15 mouse cellular contexts compared by ENCODE assay signal in genomic region chr1:162008208-162008607, GRCm38 (mm10). TPM values are rescaled to one million over a fixed set of nuclear protein-coding genes. Genes with fewer than 3 reads are reported as not detected.
A peak's percentile ranks its signal among the peaks of the same experiment; 100 is the strongest.
DNase-seq lines count a peak whose midpoint lies in the region; ATAC-seq and TF ChIP-seq lines count a peak whose summit lies in the region.
"Had no signal": no experiment of that assay in that cellular context is flagged by ENCODE, and none has a peak within 500 bp of the region (broad histone marks: within the 10 kb centered on the region; RNA-seq: fewer than 3 reads in every experiment).

No protein-coding gene starts in this region.

- DNase-seq in heart, postnatal 14 days = no peak
- DNase-seq in lung, postnatal 4 days = no peak
- DNase-seq in adrenal gland, adult 2 months = no peak
- DNase-seq: right cerebral cortex, postnatal 25 days had no signal

- H3K4me2 ChIP-seq in heart, embryonic 13.5 days = no peak overlapping the region
- H3K4me2 ChIP-seq in lung, embryonic 16.5 days (ENCODE audit: low read depth, low read length) = no peak overlapping the region
- no peak overlapping the region for H3K4me2 ChIP-seq in stomach, embryonic 14.5 days (replicated peaks; ENCODE audit: low read depth, low read length)
- H3K4me2 ChIP-seq: forebrain, embryonic 15.5 days; hindbrain, embryonic 15.5 days; liver, embryonic 12.5 days had no signal

- no peak for ATAC-seq in heart, embryonic 13.5 days (ENCODE audit: extremely low read depth, insufficient number of reproducible peaks, low FRiP score, low TSS enrichment)
- no peak for ATAC-seq in lung, embryonic 16.5 days (ENCODE audit: low read depth)
- ATAC-seq in stomach, embryonic 14.5 days (ENCODE audit: insufficient number of reproducible peaks, insufficient read depth, low FRiP score, low read depth) = no peak
- ATAC-seq in inflammation-experienced regulatory T-cells, adult 6 months = no peak
- ATAC-seq: forebrain, embryonic 15.5 days; liver, embryonic 12.5 days had no signal

- no peak for TF ChIP-seq CTCF in embryonic fibroblast, embryonic 13.5 days (IDR thresholded peaks at IDR 0.05; ENCODE audit: borderline replicate concordance, insufficient read depth, low read length)

- TF ChIP-seq POLR2A in embryonic fibroblast, embryonic 13.5 days (IDR thresholded peaks at IDR 0.05; ENCODE audit: low read depth, low read length) = no peak

- H3K9me3 ChIP-seq in heart, embryonic 13.5 days = no peaks in the 10 kb centered on the region
- H3K9me3 ChIP-seq in lung, embryonic 16.5 days (ENCODE audit: control insufficient read depth, low read length) = no peaks in the 10 kb centered on the region
- H3K9me3 ChIP-seq in stomach, embryonic 14.5 days (ENCODE audit: control insufficient read depth, low read depth, low read length) = no peaks in the 10 kb centered on the region
- H3K9me3 ChIP-seq: forebrain, embryonic 15.5 days; hindbrain, embryonic 15.5 days; liver, embryonic 12.5 days had no signal

- no peak overlapping the region for H3K9ac ChIP-seq in heart, embryonic 13.5 days
- H3K9ac ChIP-seq in lung, embryonic 16.5 days (ENCODE audit: low read length) = no peak overlapping the region
- no peak overlapping the region for H3K9ac ChIP-seq in stomach, embryonic 14.5 days (replicated peaks; ENCODE audit: low read depth, low read length)
- H3K9ac ChIP-seq: forebrain, embryonic 15.5 days; hindbrain, embryonic 15.5 days; liver, embryonic 12.5 days had no signal

- H3K4me1 ChIP-seq in heart, embryonic 13.5 days = peaks cover 60% of the 10 kb centered on the region
- H3K4me1 ChIP-seq in lung, embryonic 16.5 days (replicated peaks; ENCODE audit: control insufficient read depth, insufficient read depth, low read length) = peaks cover 30% of the 10 kb centered on the region
- H3K4me1 ChIP-seq in embryonic fibroblast, embryonic 13.5 days (ENCODE audit: control insufficient read depth, insufficient read depth, low read length) = peaks cover 21% of the 10 kb centered on the region
- H3K4me1 ChIP-seq in stomach, embryonic 14.5 days (ENCODE audit: control insufficient read depth, insufficient read depth, low read length) = peaks cover 35% of the 10 kb centered on the region
- H3K4me1 ChIP-seq: liver, embryonic 12.5 days had no signal

- no peaks in the 10 kb centered on the region for H3K27me3 ChIP-seq in heart, embryonic 13.5 days (replicated peaks)
- H3K27me3 ChIP-seq in lung, embryonic 16.5 days (ENCODE audit: control insufficient read depth, insufficient read depth, low read depth, low read length) = no peaks in the 10 kb centered on the region
- no peaks in the 10 kb centered on the region for H3K27me3 ChIP-seq in stomach, embryonic 14.5 days (ENCODE audit: control insufficient read depth, insufficient read depth, low read length)
- H3K27me3 ChIP-seq: CH12.LX; forebrain, embryonic 15.5 days; hindbrain, embryonic 15.5 days; liver, embryonic 12.5 days had no signal

- no peak overlapping the region for H3K4me3 ChIP-seq in heart, embryonic 13.5 days
- no peak overlapping the region for H3K4me3 ChIP-seq in lung, embryonic 16.5 days (ENCODE audit: low read length)
- no peak overlapping the region for H3K4me3 ChIP-seq in embryonic fibroblast, embryonic 13.5 days (ENCODE audit: insufficient read depth, low read length)
- no peak overlapping the region for H3K4me3 ChIP-seq in stomach, embryonic 14.5 days (ENCODE audit: low read depth, low read length)
- H3K4me3 ChIP-seq: forebrain, embryonic 15.5 days; hindbrain, embryonic 15.5 days; liver, embryonic 12.5 days had no signal

- intact Hi-C loops in heart, postnatal 14 days (cut with DNase I) = loop anchor here (2.0 to 10.0 kb wide), 3 partner anchors 33 to 209 kb away; no protein-coding TSS in a partner anchor

- no peaks in the 10 kb centered on the region for H3K36me3 ChIP-seq in heart, embryonic 13.5 days
- no peaks in the 10 kb centered on the region for H3K36me3 ChIP-seq in lung, embryonic 16.5 days (ENCODE audit: control insufficient read depth, insufficient read depth, low read length)
- H3K36me3 ChIP-seq in stomach, embryonic 14.5 days (ENCODE audit: control insufficient read depth, insufficient read depth, low read length) = no peaks in the 10 kb centered on the region
- H3K36me3 ChIP-seq: liver, embryonic 12.5 days had no signal

- H3K27ac ChIP-seq in heart, embryonic 13.5 days (replicated peaks) = peak overlapping the region; percentile 74
- H3K27ac ChIP-seq in lung, embryonic 16.5 days (ENCODE audit: low read length) = peak overlapping the region; percentile 68; the same call in 1 of the 2 replicates
- peak overlapping the region; percentile 99 for H3K27ac ChIP-seq in embryonic fibroblast, embryonic 13.5 days (ENCODE audit: insufficient read depth, low read length)
- peak overlapping the region; percentile 91 for H3K27ac ChIP-seq in stomach, embryonic 14.5 days (ENCODE audit: low read length)
- H3K27ac ChIP-seq: forebrain, embryonic 15.5 days; hindbrain, embryonic 15.5 days; liver, embryonic 12.5 days had no signal

- WGBS in heart, embryonic 13.5 days = 55% methylated on average over 4 of the region's 4 CpGs
- 69% methylated on average over 4 of the region's 4 CpGs for WGBS in lung, embryonic 16.5 days
- WGBS in stomach, embryonic 14.5 days = 41% methylated on average over 4 of the region's 4 CpGs

RNA-seq across cellular contexts. Expression of gene 4930558K02Rik, which starts 28.8 kb away (rescaled TPM):
- not detected in 2 replicates for polyA plus RNA-seq in heart, embryonic 13.5 days (2015; fragmentation: Nextera tagmentation; extraction: Ambion mirVana)
- total RNA-seq in heart, postnatal 14 days (2021) = not detected
- not detected in 2 replicates for polyA plus RNA-seq in lung, embryonic 16.5 days (2015; fragmentation: Nextera tagmentation; extraction: Ambion mirVana)
- polyA plus RNA-seq in embryonic fibroblast, embryonic 13.5 days (2011; ENCODE audit: insufficient read length, low read depth, missing spikeins) = not detected in 2 replicates
- not detected in 2 replicates for polyA plus RNA-seq in stomach, embryonic 14.5 days (2014; fragmentation: Nextera tagmentation; extraction: Ambion mirVana)
- polyA plus RNA-seq in inflammation-experienced regulatory T-cells, adult 6 months (2017; shearing (Covaris generic)) = not detected
- total RNA-seq in adrenal gland, adult 2 months (2021) = not detected
- polyA plus RNA-seq in adrenal gland, adult 2 months (2012; rRNA removed) = not detected in 2 replicates
- total RNA-seq: CH12.LX; megakaryocyte, adult 5-6 weeks; neutrophil, adult 5-6 weeks had no signal
- polyA plus RNA-seq: liver, embryonic 12.5 days had no signal

RNA-seq across cellular contexts. Expression of gene Pigc, which starts 39.2 kb away (rescaled TPM):
- 24.0 and 25.0 TPM in 2 replicates for polyA plus RNA-seq in heart, embryonic 13.5 days (2015; fragmentation: Nextera tagmentation; extraction: Ambion mirVana)
- total RNA-seq in heart, postnatal 14 days (2021) = 10 to 100 TPM; 17.6 to 21.6 TPM
- polyA plus RNA-seq in lung, embryonic 16.5 days (2015; fragmentation: Nextera tagmentation; extraction: Ambion mirVana) = 35.7 and 38.0 TPM in 2 replicates
- 31.0 and 38.6 TPM in 2 replicates for polyA plus RNA-seq in embryonic fibroblast, embryonic 13.5 days (2011; ENCODE audit: insufficient read length, low read depth, missing spikeins)
- polyA plus RNA-seq in stomach, embryonic 14.5 days (2014; fragmentation: Nextera tagmentation; extraction: Ambion mirVana) = 39.0 and 42.2 TPM in 2 replicates
- polyA plus RNA-seq in inflammation-experienced regulatory T-cells, adult 6 months (2017; shearing (Covaris generic)) = 10 to 100 TPM; 27.3 to 31.7 (median 29.8) TPM
- total RNA-seq in adrenal gland, adult 2 months (2021) = 10 to 100 TPM; 14.5 to 16.2 TPM
- 6.5 and 12.6 TPM in 2 replicates for polyA plus RNA-seq in adrenal gland, adult 2 months (2012; rRNA removed)
